Mouse (Mus musculus): ENCODE data around the gene Vps13d. TPM values are rescaled to one million over a fixed set of nuclear protein-coding genes. Genes with fewer than 3 reads are reported as not detected.

Vps13d gene
- total RNA-seq, 2 experiments from 2014 or later = 75.8 to 82.6 TPM

DNA sequence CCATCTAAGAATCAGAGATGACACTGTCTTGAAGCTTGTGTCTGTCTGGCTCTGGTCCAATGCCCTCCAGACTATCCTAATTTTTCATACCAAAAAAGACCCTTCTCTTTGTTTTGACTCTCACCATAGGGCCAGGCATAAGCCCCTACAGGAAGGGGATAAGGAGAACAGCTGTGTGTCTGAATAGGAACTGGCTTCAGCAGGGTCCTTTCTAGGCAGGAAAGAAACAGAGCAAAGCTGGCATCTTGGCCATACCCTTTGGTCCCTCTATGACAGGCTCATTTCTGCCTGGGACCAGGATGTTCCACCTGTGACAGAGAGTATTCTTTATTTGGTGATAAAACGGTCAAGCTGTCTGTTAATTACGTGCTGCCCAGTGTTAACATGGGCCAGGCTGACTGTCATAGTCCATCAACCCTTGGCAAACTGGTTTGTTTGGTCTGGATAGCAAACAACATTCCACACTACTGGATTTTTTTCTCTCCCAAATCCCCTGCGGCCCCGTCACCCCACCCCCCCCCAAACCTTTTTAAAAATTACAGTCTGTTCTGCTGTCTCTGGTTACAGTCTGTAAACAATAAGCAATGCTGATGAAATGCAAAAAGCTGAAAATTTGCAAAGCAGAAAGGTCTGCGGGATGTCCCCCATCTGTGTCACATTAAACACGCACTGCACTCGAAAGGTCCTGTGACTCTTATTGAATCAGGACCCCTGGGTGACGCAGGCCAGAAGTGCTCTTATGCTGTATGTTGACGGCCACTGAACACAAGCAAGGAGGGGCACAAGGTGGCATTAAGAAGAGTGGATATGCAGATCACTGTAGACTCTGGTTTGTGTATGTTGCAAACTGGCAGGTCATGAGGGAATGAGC, 201.5 kb downstream of the Vps13d start:
- DNase-seq = no peak
- intact Hi-C loops (cut with DNase I) = no loop called here

- intact Hi-C loops (cut with DNase I) = no loop called here
- no peak for DNase-seq
These were observed 202.4 kb downstream of the Vps13d start for GRCm38 (mm10) chr4:144992413-144992812.

- DNase-seq = no peak
- intact Hi-C loops (cut with DNase I) = no loop called here
These were observed 206.2 kb downstream of the Vps13d start for GRCm38 (mm10) chr4:144988443-144989206.

DNA sequence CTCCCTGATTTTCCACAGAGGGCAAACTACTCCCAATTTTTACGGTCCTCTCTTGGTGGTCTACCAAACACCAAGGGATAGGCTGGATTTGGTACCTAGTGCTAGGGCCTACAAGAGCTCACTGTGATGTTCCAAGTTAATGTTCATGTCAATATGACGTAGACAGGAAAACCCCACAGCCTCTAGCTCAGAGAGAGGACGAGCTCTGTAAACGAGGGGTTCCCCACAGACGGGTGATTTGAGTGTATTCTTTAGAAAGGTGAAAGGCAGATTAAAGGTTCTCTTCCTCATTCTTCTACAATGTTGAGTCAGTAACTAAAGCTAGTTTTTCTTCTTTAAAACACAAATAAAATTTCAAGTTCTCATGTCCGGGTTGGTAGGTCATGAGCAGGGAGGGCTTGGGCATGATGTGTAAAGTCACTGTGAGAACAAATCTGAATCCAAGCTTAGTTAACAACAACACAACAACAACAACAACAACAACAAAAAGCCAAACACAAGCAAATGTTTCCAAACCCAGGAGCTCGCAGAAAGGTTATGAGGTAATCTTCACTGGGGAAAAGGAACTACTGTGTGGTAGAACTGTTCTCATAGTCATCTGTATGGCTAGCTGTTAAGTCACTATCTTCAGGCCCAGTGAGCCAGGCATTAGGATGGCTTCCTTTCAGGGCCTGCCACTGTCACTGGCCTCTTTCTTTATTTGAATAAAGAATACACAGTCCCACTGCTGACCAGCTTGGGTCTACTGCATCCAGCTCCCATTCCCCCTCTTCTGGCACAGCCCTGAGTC, 208.6 kb downstream of the Vps13d start:
- intact Hi-C loops (cut with DNase I) = no loop called here
- DNase-seq = no peak

- no peak for DNase-seq
- intact Hi-C loops (cut with DNase I) = no loop called here
These were observed 210.9 kb downstream of the Vps13d start for GRCm38 (mm10) chr4:144983821-144984371.

- DNase-seq = no peak
- intact Hi-C loops (cut with DNase I) = no loop called here
These were observed 211.5 kb downstream of the Vps13d start for GRCm38 (mm10) chr4:144983228-144983744.

- DNase-seq = peak; percentile 75 to 85
- intact Hi-C loops (cut with DNase I) = no loop called here
These were observed 213.8 kb downstream of the Vps13d start for GRCm38 (mm10) chr4:144980811-144981551.

DNA sequence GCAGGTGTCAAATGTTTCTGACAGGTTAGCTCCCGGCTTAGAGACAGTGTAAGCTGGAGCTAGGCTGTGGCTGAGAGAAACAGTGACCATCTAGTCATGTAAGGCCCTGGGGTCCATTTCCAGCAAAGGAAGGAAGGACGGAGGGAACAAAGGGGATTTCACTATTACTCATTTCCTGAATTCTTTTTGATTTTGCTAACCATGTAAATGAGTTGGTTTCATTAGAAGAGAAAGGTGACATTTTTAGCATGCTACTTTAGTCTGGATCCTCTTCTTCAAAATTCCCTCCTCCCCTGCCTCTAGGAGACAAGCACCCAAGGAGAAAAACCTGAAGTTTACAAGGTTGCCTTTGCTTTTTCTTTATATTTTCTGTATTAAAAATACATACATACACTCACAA, 214.7 kb downstream of the Vps13d start:
- intact Hi-C loops (cut with DNase I) = no loop called here
- no peak for DNase-seq

DNA sequence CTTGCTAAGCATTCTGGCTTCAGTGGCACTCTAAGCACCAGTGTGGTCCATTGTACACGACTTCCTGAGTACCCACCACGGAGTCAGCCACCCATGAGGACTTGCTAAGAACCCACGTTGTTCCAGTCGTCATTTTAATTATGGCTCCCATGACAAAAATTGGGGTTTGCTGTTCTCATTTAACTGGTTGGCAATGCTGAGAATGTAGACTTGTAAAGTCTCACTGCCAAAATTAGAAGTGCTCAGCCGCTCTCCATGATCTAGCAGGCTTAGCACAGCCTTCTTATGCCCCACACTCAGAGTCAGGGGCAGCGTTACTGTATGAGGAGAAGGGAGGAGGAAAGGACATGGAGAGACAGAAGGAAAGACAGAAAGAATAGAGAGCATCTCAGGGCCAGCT, 216.8 kb downstream of the Vps13d start:
- no peak for DNase-seq
- intact Hi-C loops (cut with DNase I) = no loop called here

DNA sequence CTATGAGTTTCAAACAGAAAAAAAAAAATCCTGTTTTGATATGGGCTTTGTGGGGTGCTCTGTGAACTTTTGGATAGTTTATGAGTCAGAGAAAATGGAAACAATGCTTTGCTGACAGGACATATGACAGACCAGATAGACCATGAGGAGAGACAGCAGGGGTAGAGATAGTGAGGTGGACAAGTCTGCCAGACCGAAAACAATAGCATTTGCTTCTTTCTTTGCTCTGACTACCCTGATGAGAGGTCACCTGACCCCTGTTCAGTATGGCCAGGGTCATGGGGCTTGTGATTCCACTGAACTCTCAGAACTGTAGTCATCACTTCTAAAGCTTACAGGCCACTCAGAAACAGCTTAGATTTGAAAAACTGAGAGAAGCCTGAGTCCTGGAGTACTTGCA, 217.7 kb downstream of the Vps13d start:
- intact Hi-C loops (cut with DNase I) = loop anchor here (2.0 kb wide), 1 partner anchor 22 kb away; no protein-coding TSS in a partner anchor
- no peak for DNase-seq

DNA sequence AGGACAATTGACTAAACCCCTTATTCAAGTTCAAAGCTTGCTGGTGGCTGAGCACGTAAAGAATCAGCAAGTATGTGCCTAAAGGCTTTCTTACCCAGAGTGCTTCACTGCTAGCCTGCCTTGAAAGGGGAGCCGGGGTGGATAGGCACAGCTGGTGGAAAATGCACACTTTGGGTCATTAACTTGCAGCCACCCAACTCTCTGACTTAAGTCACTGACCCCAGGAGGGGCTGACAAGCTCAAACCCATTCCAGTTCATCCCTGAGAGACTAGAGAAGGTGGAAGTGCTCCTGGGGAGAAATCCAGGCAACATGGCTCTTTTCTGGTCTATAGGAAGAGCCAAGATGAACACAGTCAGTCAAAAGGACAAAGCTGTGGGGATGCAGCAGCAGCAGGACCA, 219.3 kb downstream of the Vps13d start:
- DNase-seq = no peak
- intact Hi-C loops (cut with DNase I) = no loop called here

- no peak for DNase-seq
- intact Hi-C loops (cut with DNase I) = no loop called here
These were observed 220.3 kb downstream of the Vps13d start for GRCm38 (mm10) chr4:144974458-144974857.

GRCm38 (mm10) chr4:144972948-144973720, 221.7 kb downstream of the Vps13d start:
- DNase-seq = peak in 1 of 2 experiments; percentile 64
- intact Hi-C loops (cut with DNase I) = no loop called here

GRCm38 (mm10) chr4:144971048-144971447, 223.8 kb downstream of the Vps13d start:
- intact Hi-C loops (cut with DNase I) = no loop called here

GRCm38 (mm10) chr4:144969030-144969429, 225.8 kb downstream of the Vps13d start:
- intact Hi-C loops (cut with DNase I) = no loop called here
- DNase-seq = no peak

More at GRCm38 (mm10) chr4:144971048-144971447, 223.8 kb downstream of the Vps13d start:
- no peak for DNase-seq

- intact Hi-C loops (cut with DNase I) = no loop called here
- no peak for DNase-seq
These were observed 226.4 kb downstream of the Vps13d start for GRCm38 (mm10) chr4:144968371-144968770.

GRCm38 (mm10) chr4:144965255-144965654, 229.6 kb downstream of the Vps13d start:
- intact Hi-C loops (cut with DNase I) = no loop called here
- no peak for DNase-seq

DNA sequence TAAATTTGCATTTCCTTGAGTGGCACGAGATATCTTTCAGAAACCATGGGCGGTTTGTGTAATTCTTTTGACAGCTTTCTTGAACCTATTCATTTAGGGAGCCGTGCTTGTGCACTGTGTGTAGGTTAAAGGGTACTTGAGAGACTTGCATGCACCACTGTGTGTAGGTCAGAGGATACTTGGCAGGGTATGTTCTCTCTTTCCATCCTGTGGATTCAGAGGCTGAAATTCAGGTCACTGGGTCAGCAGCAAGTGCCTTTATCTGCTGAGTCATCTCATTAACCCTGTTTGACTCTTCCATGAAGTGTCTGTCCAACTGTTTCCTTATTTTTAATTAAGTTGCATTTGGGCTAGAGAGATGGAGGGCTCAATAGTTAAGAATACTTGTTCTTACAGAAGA, 233.1 kb downstream of the Vps13d start:
- intact Hi-C loops (cut with DNase I) = no loop called here

GRCm38 (mm10) chr4:144961232-144961631, 233.6 kb downstream of the Vps13d start:
- no peak for DNase-seq
- intact Hi-C loops (cut with DNase I) = no loop called here

More for the DNA sequence above, 233.1 kb downstream of the Vps13d start:
- no peak for DNase-seq
